Mouse (Mus musculus) colon, adult 2 months (tissue): Measurements from ENCODE around the gene Ddx4. TPM values are rescaled to one million over a fixed set of nuclear protein-coding genes. Genes with fewer than 3 reads are reported as not detected.

Source experiments
- polyA plus RNA-seq: library from polyadenylated mRNA; depleted of rRNA; stranded (reverse); fragments of >200 nt; gene quantifications from 2 replicates; pipeline ENCODE4 v1.2.3, GENCODE M21; 2012; rRNA removed

The Ddx4 gene
- not detected in 2 replicates for polyA plus RNA-seq

DNA sequence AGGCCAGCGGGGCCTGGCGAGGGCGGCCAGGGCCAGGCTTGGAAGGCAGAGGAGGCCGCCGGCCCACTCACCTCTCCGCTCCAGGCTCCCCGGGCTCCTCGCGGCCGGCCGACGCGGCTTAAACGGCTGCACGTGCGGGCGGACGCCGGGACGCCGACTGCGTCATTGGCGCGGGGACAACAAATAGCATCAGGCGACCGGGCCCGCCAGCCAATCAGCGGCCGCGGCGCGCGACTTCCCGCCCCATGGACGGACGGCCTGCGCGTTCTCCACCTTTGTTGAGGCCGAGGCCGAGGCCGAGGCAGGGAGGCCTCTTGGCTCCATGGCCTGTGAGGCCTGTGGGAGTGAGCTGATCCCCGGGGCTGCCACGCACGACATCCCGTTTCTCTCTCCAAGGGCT is at the start of gene Ddx4:
Ddx4 (minus strand) TSS at position 271 of the 400 bp plus-strand sequence.

DNA sequence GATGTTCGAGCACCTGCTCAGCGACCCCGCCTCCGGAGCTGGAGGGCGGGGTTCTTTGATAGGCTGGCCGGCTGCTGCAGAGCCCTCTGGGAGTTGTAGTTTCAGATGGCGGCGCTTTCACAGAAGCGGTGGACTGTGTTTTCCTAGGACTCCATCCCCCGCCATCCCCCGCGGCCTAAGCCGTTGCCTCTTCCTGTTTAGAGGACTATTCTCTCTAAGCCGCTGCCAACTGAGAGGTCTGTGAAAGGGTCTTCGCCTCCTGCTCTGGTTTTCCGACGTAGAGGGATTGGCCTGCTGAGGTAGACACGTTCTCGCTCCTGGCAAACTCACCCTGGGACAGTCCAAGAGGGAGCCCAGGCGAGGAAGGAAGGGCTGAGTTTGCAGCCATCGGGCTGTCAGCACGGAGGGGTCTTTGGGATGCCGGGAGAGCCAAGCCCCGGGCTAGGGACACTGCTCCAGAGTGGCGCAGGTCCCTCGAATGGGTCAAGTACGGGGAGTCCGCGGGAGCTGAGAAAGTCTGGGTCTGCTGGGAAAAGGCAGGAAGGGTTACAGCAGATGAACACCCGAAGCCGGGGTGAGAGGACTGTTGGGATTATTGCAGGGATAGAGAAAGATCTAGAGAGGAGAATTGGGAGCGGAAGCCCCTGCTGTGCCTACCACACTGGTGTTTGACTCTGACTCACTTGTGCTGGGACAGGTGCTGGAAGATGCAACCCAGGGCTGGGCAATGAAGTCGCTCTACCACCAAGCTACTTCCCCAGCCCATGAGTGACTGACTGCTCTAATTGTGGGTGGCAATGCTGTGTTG is 8.5 kb upstream of the Ddx4 start, which contains the start of gene Slc38a9:
Slc38a9 (plus strand) TSS at position 178 of the 808 bp plus-strand sequence.

DNA sequence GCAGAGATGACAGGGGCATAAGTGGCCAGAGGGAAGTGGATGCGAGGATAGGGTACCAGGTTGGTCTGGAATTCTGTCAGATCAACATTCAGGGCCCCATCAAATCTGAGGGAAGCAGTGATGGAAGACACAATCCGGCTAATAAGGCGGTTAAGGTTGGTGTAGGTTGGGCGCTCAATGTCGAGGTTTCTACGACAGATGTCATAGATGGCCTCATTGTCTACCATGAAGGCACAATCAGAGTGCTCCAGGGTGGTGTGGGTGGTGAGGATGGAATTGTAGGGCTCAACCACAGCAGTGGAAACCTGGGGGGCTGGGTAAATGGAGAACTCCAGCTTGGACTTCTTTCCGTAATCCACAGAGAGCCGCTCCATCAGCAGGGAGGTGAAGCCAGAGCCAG is 58.0 kb downstream of the Ddx4 start, which contains the start of gene Il31ra:
Il31ra (minus strand) TSS at position 101 of the 400 bp plus-strand sequence.

Other genes starting within 250 kb of the Ddx4 start
- 15.4 and 18.0 TPM in 2 replicates for gene Il6st, start 188.4 kb downstream of the Ddx4 start, polyA plus RNA-seq
- not detected in 2 replicates for gene Il31ra, start 58.1 kb downstream of the Ddx4 start, polyA plus RNA-seq
- 4.1 TPM in 2 replicates for gene Slc38a9, start 8.3 kb upstream of the Ddx4 start, polyA plus RNA-seq
- gene Plpp1, start 148.3 kb upstream of the Ddx4 start, polyA plus RNA-seq = 58.8 and 59.9 TPM in 2 replicates